Mouse (Mus musculus) hindbrain, embryonic 12.5 days (tissue): ENCODE data around the gene Ttc7. TPM values are rescaled to one million over a fixed set of nuclear protein-coding genes. Genes with fewer than 3 reads are reported as not detected.
"Not testable (repeated sequence)": the region's sequence is repeated elsewhere in the genome, so short reads cannot be mapped to it uniquely, and the experiment has no call there.

Source experiments
- ATAC-seq: fragments of 200-750 bp; cut with Nextera tagmentation; 2 replicates; pipeline ENCODE4 v1.8.0; 2017; ENCODE audit warnings: moderate TSS enrichment; ENCODE audit not compliant: low FRiP score
- H3K27ac ChIP-seq: fragments of 300-500 bp; sonication (generic); 2 replicates; pipeline ENCODE4 v1.5.1; 2016; ENCODE audit warnings: mild to moderate bottlenecking
- H3K27me3 ChIP-seq: fragments of 300-500 bp; sonication (generic); 2 replicates; pipeline ENCODE4 v1.6.1; 2016; ENCODE audit warnings: mild to moderate bottlenecking
- H3K36me3 ChIP-seq: fragments of 300-500 bp; sonication (generic); 2 replicates; pipeline ENCODE4 v1.6.1; 2016; ENCODE audit warnings: mild to moderate bottlenecking
- H3K4me1 ChIP-seq: fragments of 300-500 bp; sonication (generic); 2 replicates; pipeline ENCODE4 v1.6.1; 2016
- H3K4me2 ChIP-seq: fragments of 300-500 bp; sonication (generic); replicated peaks from 2 replicates; pipeline ENCODE4 v1.6.1; 2016; ENCODE audit warnings: mild to moderate bottlenecking
- H3K4me3 ChIP-seq: fragments of 300-500 bp; sonication (generic); 2 replicates; pipeline ENCODE4 v1.5.1; 2016; ENCODE audit warnings: mild to moderate bottlenecking
- H3K9ac ChIP-seq: fragments of 300-500 bp; sonication (generic); 2 replicates; pipeline ENCODE4 v1.6.1; 2016; ENCODE audit warnings: mild to moderate bottlenecking, moderate library complexity
- H3K9me3 ChIP-seq: fragments of 300-500 bp; sonication (generic); replicated peaks from 2 replicates; pipeline ENCODE4 v1.6.1; 2016; ENCODE audit warnings: mild to moderate bottlenecking
- WGBS: fragments of 180-500 bp; shearing (Covaris S2); methylation state at CpG from one replicate; pipeline ENCODE4 v1.1.7; 2016; 5-methylcytosine and 5-hydroxymethylcytosine counted together
- polyA plus RNA-seq: library from polyadenylated mRNA; unstranded; fragments of >200 nt; fragmentation: Nextera tagmentation; extraction: Ambion mirVana; gene quantifications from 2 replicates; pipeline ENCODE4 v1.2.1, GENCODE M21; 2016

The Ttc7 gene
- polyA plus RNA-seq, 1 experiment from 2014 or later, result 6.0 TPM

- 71% methylated on average over 5 of the region's 5 CpGs for WGBS
Measured at GRCm38 (mm10) chr17:87289367-87289766, 6.7 kb downstream of the Ttc7 start.

GRCm38 (mm10) chr17:87291037-87291436, 8.4 kb downstream of the Ttc7 start:
- Histone ChIP-seq H3K9ac (no peak overlapping the region), H3K9me3 (no peaks in the 10 kb centered on the region), H3K27ac (no peak overlapping the region), H3K36me3 (no peaks in the 10 kb centered on the region), H3K4me1 (peaks cover 4% of the 10 kb centered on the region; the same call in 1 of the 2 replicates), H3K27me3 (peaks cover 19% of the 10 kb centered on the region), H3K4me2 (no peak overlapping the region), H3K4me3 (no peak overlapping the region)
- ATAC-seq, result no peak
- 96% methylated on average over 7 of the region's 7 CpGs for WGBS

More at GRCm38 (mm10) chr17:87289367-87289766, 6.7 kb downstream of the Ttc7 start:
- no peak overlapping the region for H3K9ac ChIP-seq
- H3K27me3 ChIP-seq, result peaks cover 34% of the 10 kb centered on the region
- H3K4me1 ChIP-seq, result peaks cover 4% of the 10 kb centered on the region; the same call in 1 of the 2 replicates
- no peaks in the 10 kb centered on the region for H3K9me3 ChIP-seq
- no peak overlapping the region for H3K4me2 ChIP-seq
- no peak overlapping the region for H3K27ac ChIP-seq
- no peak for ATAC-seq
- no peaks in the 10 kb centered on the region for H3K36me3 ChIP-seq
- H3K4me3 ChIP-seq, result no peak overlapping the region

- Histone ChIP-seq H3K4me3 (no peak overlapping the region), H3K27ac (no peak overlapping the region), H3K27me3 (peaks cover 17% of the 10 kb centered on the region), H3K36me3 (no peaks in the 10 kb centered on the region), H3K9ac (no peak overlapping the region), H3K4me1 (peaks cover 4% of the 10 kb centered on the region; the same call in 1 of the 2 replicates), H3K4me2 (no peak overlapping the region), H3K9me3 (no peaks in the 10 kb centered on the region)
- no peak for ATAC-seq
- 88% methylated on average over 5 of the region's 5 CpGs for WGBS
Measured at GRCm38 (mm10) chr17:87291782-87292181, 9.1 kb downstream of the Ttc7 start.

GRCm38 (mm10) chr17:87293125-87293524, 10.4 kb downstream of the Ttc7 start:
- H3K9ac ChIP-seq, result no peak overlapping the region
- peaks cover 2% of the 10 kb centered on the region; the same call in 1 of the 2 replicates for H3K4me1 ChIP-seq
- ATAC-seq, result no peak
- no peak overlapping the region for H3K4me3 ChIP-seq
- no peak overlapping the region for H3K4me2 ChIP-seq
- H3K9me3 ChIP-seq, result no peaks in the 10 kb centered on the region
- no peak overlapping the region for H3K27ac ChIP-seq
- no peaks in the 10 kb centered on the region for H3K36me3 ChIP-seq
- H3K27me3 ChIP-seq, result peaks cover 8% of the 10 kb centered on the region
- 93% methylated on average over 5 of the region's 5 CpGs for WGBS

- Histone ChIP-seq H3K4me3 (no peak overlapping the region), H3K9ac (no peak overlapping the region), H3K27ac (no peak overlapping the region), H3K27me3 (no peaks in the 10 kb centered on the region), H3K9me3 (no peaks in the 10 kb centered on the region), H3K4me1 (no peaks in the 10 kb centered on the region), H3K36me3 (no peaks in the 10 kb centered on the region), H3K4me2 (no peak overlapping the region)
- 89% methylated on average over 7 of the region's 7 CpGs for WGBS
- no peak for ATAC-seq
Measured at GRCm38 (mm10) chr17:87295738-87296137, 13.1 kb downstream of the Ttc7 start.

GRCm38 (mm10) chr17:87296701-87297100, 14.0 kb downstream of the Ttc7 start:
- H3K36me3 ChIP-seq, H3K4me3 ChIP-seq, H3K9me3 ChIP-seq, H3K4me2 ChIP-seq, H3K9ac ChIP-seq, H3K27ac ChIP-seq, H3K27me3 ChIP-seq, H3K4me1 ChIP-seq, ATAC-seq: not testable (repeated sequence)
- 91% methylated on average over 1 of the region's 1 CpGs for WGBS

- no peaks in the 10 kb centered on the region for H3K4me1 ChIP-seq
- no peaks in the 10 kb centered on the region for H3K27me3 ChIP-seq
- 82% methylated on average over 6 of the region's 6 CpGs for WGBS
- no peak overlapping the region for H3K27ac ChIP-seq
- no peaks in the 10 kb centered on the region for H3K9me3 ChIP-seq
- H3K9ac ChIP-seq, result no peak overlapping the region
- H3K4me2 ChIP-seq, result no peak overlapping the region
- no peak overlapping the region for H3K4me3 ChIP-seq
- ATAC-seq, result no peak
- no peaks in the 10 kb centered on the region for H3K36me3 ChIP-seq
Measured at GRCm38 (mm10) chr17:87298944-87299343, 16.3 kb downstream of the Ttc7 start.

- Histone ChIP-seq H3K4me3 (no peak overlapping the region), H3K4me1 (no peaks in the 10 kb centered on the region), H3K9me3 (no peaks in the 10 kb centered on the region), H3K4me2 (no peak overlapping the region), H3K36me3 (no peaks in the 10 kb centered on the region), H3K27me3 (no peaks in the 10 kb centered on the region), H3K27ac (no peak overlapping the region), H3K9ac (no peak overlapping the region)
- 87% methylated on average over 10 of the region's 10 CpGs for WGBS
- ATAC-seq, result no peak
Measured at GRCm38 (mm10) chr17:87300340-87300739, 17.7 kb downstream of the Ttc7 start.

- H3K9me3 ChIP-seq, H3K27ac ChIP-seq, H3K9ac ChIP-seq, ATAC-seq, H3K36me3 ChIP-seq, H3K4me2 ChIP-seq, H3K4me3 ChIP-seq, H3K27me3 ChIP-seq, H3K4me1 ChIP-seq: not testable (repeated sequence)
- WGBS, result 90% methylated on average over 9 of the region's 9 CpGs
Measured at GRCm38 (mm10) chr17:87301607-87302006, 18.9 kb downstream of the Ttc7 start.

GRCm38 (mm10) chr17:87302014-87302794, 19.5 kb downstream of the Ttc7 start:
- no peaks in the 10 kb centered on the region for H3K9me3 ChIP-seq
- 79% methylated on average over 13 of the region's 13 CpGs for WGBS
- no peak overlapping the region for H3K4me3 ChIP-seq
- H3K4me1 ChIP-seq, result no peaks in the 10 kb centered on the region
- no peak overlapping the region for H3K4me2 ChIP-seq
- ATAC-seq, result no peak
- H3K27ac ChIP-seq, result no peak overlapping the region
- H3K9ac ChIP-seq, result no peak overlapping the region
- no peaks in the 10 kb centered on the region for H3K27me3 ChIP-seq
- no peaks in the 10 kb centered on the region for H3K36me3 ChIP-seq

GRCm38 (mm10) chr17:87304151-87304894, 21.6 kb downstream of the Ttc7 start:
- no peak for ATAC-seq
- Histone ChIP-seq H3K27ac (no peak overlapping the region), H3K4me2 (no peak overlapping the region), H3K4me3 (no peak overlapping the region), H3K9ac (no peak overlapping the region), H3K4me1 (no peaks in the 10 kb centered on the region), H3K9me3 (no peaks in the 10 kb centered on the region), H3K36me3 (no peaks in the 10 kb centered on the region), H3K27me3 (no peaks in the 10 kb centered on the region)
- WGBS, result 84% methylated on average over 11 of the region's 11 CpGs

GRCm38 (mm10) chr17:87305065-87305464, 22.4 kb downstream of the Ttc7 start:
- no peaks in the 10 kb centered on the region for H3K36me3 ChIP-seq
- no peaks in the 10 kb centered on the region for H3K4me1 ChIP-seq
- WGBS, result 89% methylated on average over 8 of the region's 8 CpGs
- no peak overlapping the region for H3K4me2 ChIP-seq
- no peaks in the 10 kb centered on the region for H3K27me3 ChIP-seq
- H3K27ac ChIP-seq, result no peak overlapping the region
- H3K4me3 ChIP-seq, result no peak overlapping the region
- no peak for ATAC-seq
- no peaks in the 10 kb centered on the region for H3K9me3 ChIP-seq
- no peak overlapping the region for H3K9ac ChIP-seq
